Mouse (Mus musculus): ENCODE results near the gene Myh7. TPM values are rescaled to one million over a fixed set of nuclear protein-coding genes. Genes with fewer than 3 reads are reported as not detected.

The Myh7 gene
- total RNA-seq, 1 experiment, result 3.3 TPM

DNA sequence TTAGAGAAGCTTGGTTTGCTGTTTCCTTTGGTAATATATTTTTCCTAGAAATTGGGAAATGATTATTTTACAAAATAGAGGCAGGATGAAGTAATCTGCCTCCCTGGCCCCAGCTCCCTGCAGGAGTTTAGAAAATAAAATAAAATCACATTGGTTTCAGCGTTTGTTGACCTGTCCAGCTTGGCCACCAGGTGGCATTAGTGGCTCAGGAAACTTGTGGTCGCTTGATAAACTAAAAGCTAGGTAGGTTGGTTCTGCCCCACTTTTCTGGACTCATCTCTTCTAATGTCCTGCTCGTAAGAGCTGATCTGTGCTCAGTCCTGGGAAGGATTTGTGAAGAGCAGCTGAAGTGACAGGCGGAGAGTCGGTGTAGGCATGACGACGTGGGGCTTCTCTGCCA, 29.8 kb upstream of the Myh7 start:
- in situ Hi-C loops (cut with MboI; ENCODE audit: low sequenced_read_pairs in 2 of 2, unreplicated experiment in 2 of 2), result no loop called here
- peaks cover 22% of the 10 kb centered on the region for H3K36me3 ChIP-seq (ENCODE audit: control insufficient read depth, insufficient read depth, low read length, poor library complexity, severe bottlenecking)

DNA sequence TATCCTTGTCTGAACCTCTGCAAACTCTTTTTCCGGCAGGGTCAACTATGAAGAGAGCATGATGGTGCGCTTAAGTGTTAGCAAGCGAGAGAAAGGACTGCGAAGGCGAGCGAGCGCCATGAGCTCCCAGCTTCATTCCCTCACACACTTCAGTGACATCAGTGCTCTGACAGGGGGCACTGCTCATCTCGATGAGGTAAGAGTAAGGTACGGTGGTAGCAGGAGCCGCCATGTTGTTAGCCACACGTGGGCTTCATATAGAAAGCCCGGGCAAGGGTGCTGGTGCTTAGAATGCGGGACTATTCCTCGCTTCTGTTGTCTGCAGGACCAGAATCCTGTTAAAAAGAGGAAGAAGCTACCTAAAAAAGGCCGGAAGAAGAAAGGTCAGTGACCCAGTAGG, 28.6 kb upstream of the Myh7 start:
- no peak for TF ChIP-seq CHD2 (IDR thresholded peaks at IDR 0.05; ENCODE audit: low read depth, low read length)
- no peak for TF ChIP-seq HCFC1 (IDR thresholded peaks at IDR 0.05; ENCODE audit: borderline replicate concordance, insufficient read depth, low read length)
- no peak for TF ChIP-seq ZC3H11A (IDR thresholded peaks at IDR 0.05; ENCODE audit: borderline replicate concordance, low read depth, low read length)
- no peak for TF ChIP-seq ZNF384 (IDR thresholded peaks at IDR 0.05; ENCODE audit: low read depth, low read length)
- TF ChIP-seq MAFK (IDR thresholded peaks at IDR 0.05; ENCODE audit: insufficient read depth, low read depth, low read length), result no peak
- peaks cover 0 to 12% of the 10 kb centered on the region in 2 experiments; a peak in 1 of 4 replicates for H3K4me1 ChIP-seq (ENCODE audit: control insufficient read depth in 2 of 2, insufficient read depth in 2 of 2, low read length in 2 of 2, poor library complexity in 1 of 2)
- H3K4me3 ChIP-seq (ENCODE audit: insufficient read depth in 1 of 2, low read depth in 1 of 2, low read length in 2 of 2, poor library complexity in 1 of 2, severe bottlenecking in 1 of 2), result peak overlapping the region in 1 of 2 experiments; percentile 44; a peak in 1 of 4 replicates
- DNase-seq (ENCODE audit: low read depth, low spot score), result no peak
- peak overlapping the region; percentile 57; the same call in 1 of the 2 replicates for H3K9ac ChIP-seq (ENCODE audit: insufficient read depth, low read depth, low read length, poor library complexity, severe bottlenecking)
- in situ Hi-C loops (cut with MboI; ENCODE audit: low sequenced_read_pairs in 2 of 2, unreplicated experiment in 2 of 2), result no loop called here
- no peaks in the 10 kb centered on the region for H3K9me3 ChIP-seq (ENCODE audit: control insufficient read depth, insufficient read depth, low read depth, low read length)
- peak overlapping the region; percentile 26; the same call in 1 of the 2 replicates for H3K27ac ChIP-seq (ENCODE audit: insufficient read depth, low read depth, low read length, poor library complexity, severe bottlenecking)
- H3K36me3 ChIP-seq (ENCODE audit: control insufficient read depth, insufficient read depth, low read length, poor library complexity, severe bottlenecking), result peaks cover 23% of the 10 kb centered on the region

More for the DNA sequence above, 29.8 kb upstream of the Myh7 start:
- Histone ChIP-seq H3K9me3 (ENCODE audit: control insufficient read depth, insufficient read depth, low read depth, low read length) (no peaks in the 10 kb centered on the region), H3K4me3 (ENCODE audit: insufficient read depth in 1 of 2, low read depth in 1 of 2, low read length in 2 of 2, poor library complexity in 1 of 2, severe bottlenecking in 1 of 2) (no peak overlapping the region; a peak in 1 of 4 replicates), H3K4me1 (ENCODE audit: control insufficient read depth in 2 of 2, insufficient read depth in 2 of 2, low read length in 2 of 2, poor library complexity in 1 of 2) (peaks cover 1 to 19% of the 10 kb centered on the region in 2 experiments; a peak in 2 of 4 replicates), H3K9ac (ENCODE audit: insufficient read depth, low read depth, low read length, poor library complexity, severe bottlenecking) (no peak overlapping the region), H3K27ac (ENCODE audit: insufficient read depth, low read depth, low read length, poor library complexity, severe bottlenecking) (no peak overlapping the region)
- peak; percentile 76 for TF ChIP-seq ZNF384 (IDR thresholded peaks at IDR 0.05; ENCODE audit: low read depth, low read length)
- no peak for TF ChIP-seq HCFC1 (IDR thresholded peaks at IDR 0.05; ENCODE audit: borderline replicate concordance, insufficient read depth, low read length)
- TF ChIP-seq CHD2 (IDR thresholded peaks at IDR 0.05; ENCODE audit: low read depth, low read length), result no peak
- no peak for TF ChIP-seq MAFK (IDR thresholded peaks at IDR 0.05; ENCODE audit: insufficient read depth, low read depth, low read length)
- TF ChIP-seq ZC3H11A (IDR thresholded peaks at IDR 0.05; ENCODE audit: borderline replicate concordance, low read depth, low read length), result peak; percentile 80
- no peak for DNase-seq (ENCODE audit: low read depth, low spot score)

DNA sequence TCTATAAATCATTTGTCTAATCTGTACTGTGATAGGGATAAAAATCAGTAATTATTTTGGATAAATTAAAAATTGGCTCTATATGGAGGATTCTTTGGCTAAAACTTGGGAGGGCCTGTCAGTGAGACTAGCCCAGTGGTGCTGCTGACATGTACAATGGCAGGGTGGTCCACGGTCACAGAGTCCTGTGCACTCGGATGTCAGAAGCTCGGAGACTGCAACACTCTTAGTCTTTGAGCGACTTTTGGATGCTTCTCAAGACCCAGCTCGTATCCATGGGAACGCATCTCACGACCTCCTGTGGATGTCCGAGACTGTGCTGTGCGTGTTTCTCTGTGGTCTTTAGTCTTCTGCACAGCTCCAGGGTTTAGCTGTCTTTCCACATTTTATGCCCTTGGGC, 26.0 kb upstream of the Myh7 start:
- TF ChIP-seq CHD2 (IDR thresholded peaks at IDR 0.05; ENCODE audit: low read depth, low read length) (no peak), HCFC1 (IDR thresholded peaks at IDR 0.05; ENCODE audit: borderline replicate concordance, insufficient read depth, low read length) (no peak), ZC3H11A (IDR thresholded peaks at IDR 0.05; ENCODE audit: borderline replicate concordance, low read depth, low read length) (no peak), MAFK (IDR thresholded peaks at IDR 0.05; ENCODE audit: insufficient read depth, low read depth, low read length) (no peak), ZNF384 (IDR thresholded peaks at IDR 0.05; ENCODE audit: low read depth, low read length) (no peak)
- Histone ChIP-seq H3K4me3 (ENCODE audit: insufficient read depth in 1 of 2, low read depth in 1 of 2, low read length in 2 of 2, poor library complexity in 1 of 2, severe bottlenecking in 1 of 2) (no peak overlapping the region), H3K9me3 (ENCODE audit: control insufficient read depth, insufficient read depth, low read depth, low read length) (no peaks in the 10 kb centered on the region), H3K4me1 (ENCODE audit: control insufficient read depth in 2 of 2, insufficient read depth in 2 of 2, low read length in 2 of 2, poor library complexity in 1 of 2) (peaks cover 0 to 5% of the 10 kb centered on the region in 2 experiments; a peak in 1 of 4 replicates), H3K9ac (ENCODE audit: insufficient read depth, low read depth, low read length, poor library complexity, severe bottlenecking) (no peak overlapping the region), H3K36me3 (ENCODE audit: control insufficient read depth, insufficient read depth, low read length, poor library complexity, severe bottlenecking) (peaks cover 27% of the 10 kb centered on the region), H3K27ac (ENCODE audit: insufficient read depth, low read depth, low read length, poor library complexity, severe bottlenecking) (no peak overlapping the region)
- DNase-seq (ENCODE audit: low read depth, low spot score), result no peak
- in situ Hi-C loops (cut with MboI; ENCODE audit: low sequenced_read_pairs in 2 of 2, unreplicated experiment in 2 of 2), result no loop called here

DNA sequence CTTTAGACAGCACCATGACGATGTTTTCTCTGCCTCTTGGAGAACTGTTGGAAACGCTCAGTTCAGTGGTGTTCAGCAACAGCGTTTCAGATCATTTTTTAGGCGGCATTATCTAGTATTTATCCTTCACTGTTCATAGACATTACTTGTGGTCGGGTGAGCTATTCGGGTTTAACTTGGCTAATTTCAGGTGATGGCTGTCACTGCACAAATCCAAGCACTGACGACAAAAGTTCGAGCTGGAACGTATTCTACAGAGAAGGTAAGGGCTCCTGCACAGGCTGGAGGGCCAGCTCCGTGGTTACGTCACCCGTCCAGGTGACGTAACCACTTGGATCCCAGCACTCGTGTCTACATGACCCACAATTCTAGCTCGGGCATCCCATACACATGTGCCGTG, 22.4 kb upstream of the Myh7 start:
- Histone ChIP-seq H3K36me3 (ENCODE audit: control insufficient read depth, insufficient read depth, low read length, poor library complexity, severe bottlenecking) (peaks cover 11% of the 10 kb centered on the region), H3K4me3 (ENCODE audit: insufficient read depth in 1 of 2, low read depth in 1 of 2, low read length in 2 of 2, poor library complexity in 1 of 2, severe bottlenecking in 1 of 2) (no peak overlapping the region), H3K9me3 (ENCODE audit: control insufficient read depth, insufficient read depth, low read depth, low read length) (no peaks in the 10 kb centered on the region), H3K4me1 (ENCODE audit: control insufficient read depth in 2 of 2, insufficient read depth in 2 of 2, low read length in 2 of 2, poor library complexity in 1 of 2) (no peaks in the 10 kb centered on the region), H3K27ac (ENCODE audit: insufficient read depth, low read depth, low read length, poor library complexity, severe bottlenecking) (no peak overlapping the region), H3K9ac (ENCODE audit: insufficient read depth, low read depth, low read length, poor library complexity, severe bottlenecking) (no peak overlapping the region)
- DNase-seq (ENCODE audit: low read depth, low spot score), result no peak
- in situ Hi-C loops (cut with MboI; ENCODE audit: low sequenced_read_pairs in 2 of 2, unreplicated experiment in 2 of 2), result loop anchor here in 1 of 2 experiments (10.0 kb wide), 2 partner anchors 112 to 172 kb away; no protein-coding TSS in a partner anchor
- no peak for TF ChIP-seq HCFC1 (IDR thresholded peaks at IDR 0.05; ENCODE audit: borderline replicate concordance, insufficient read depth, low read length)
- TF ChIP-seq CHD2 (IDR thresholded peaks at IDR 0.05; ENCODE audit: low read depth, low read length), result no peak
- TF ChIP-seq MAFK (IDR thresholded peaks at IDR 0.05; ENCODE audit: insufficient read depth, low read depth, low read length), result no peak
- TF ChIP-seq ZNF384 (IDR thresholded peaks at IDR 0.05; ENCODE audit: low read depth, low read length), result no peak
- no peak for TF ChIP-seq ZC3H11A (IDR thresholded peaks at IDR 0.05; ENCODE audit: borderline replicate concordance, low read depth, low read length)

Measured in ES-E14 (cell line).